Mouse (Mus musculus) limb, embryonic 11.5 days (tissue): Measurements from ENCODE around the gene Pax4. TPM values are rescaled to one million over a fixed set of nuclear protein-coding genes. Genes with fewer than 3 reads are reported as not detected.

Experiments
- ATAC-seq: fragments of 200-750 bp; cut with Nextera tagmentation; 2 replicates; pipeline ENCODE4 v1.8.0; 2017; ENCODE audit warnings: low read depth; ENCODE audit not compliant: insufficient number of reproducible peaks, low FRiP score, low TSS enrichment
- DNase-seq: peaks from one replicate; pipeline ENCODE4 v3.0.0-alpha.2; 2015; ENCODE audit warnings: low spot score
- H3K27ac ChIP-seq: fragments of 300-500 bp; sonication (generic); replicated peaks from 2 replicates; pipeline ENCODE4 v1.5.1; 2014; ENCODE audit warnings: low read depth, mild to moderate bottlenecking, low read length
- H3K27me3 ChIP-seq: fragments of 300-500 bp; sonication (generic); 2 replicates; pipeline ENCODE4 v1.6.1; 2014; ENCODE audit warnings: mild to moderate bottlenecking, low read length, mixed read lengths; ENCODE audit not compliant: control insufficient read depth, insufficient read depth
- H3K36me3 ChIP-seq: fragments of 300-500 bp; sonication (generic); 2 replicates; pipeline ENCODE4 v1.6.1; 2014; ENCODE audit warnings: mild to moderate bottlenecking, low read length, moderate library complexity, mixed read lengths; ENCODE audit not compliant: control insufficient read depth, insufficient read depth
- H3K4me1 ChIP-seq: fragments of 300-500 bp; sonication (generic); 2 replicates; pipeline ENCODE4 v1.6.1; 2014; ENCODE audit warnings: low read length, mixed read lengths; ENCODE audit not compliant: control insufficient read depth, insufficient read depth
- H3K4me2 ChIP-seq: fragments of 300-500 bp; sonication (generic); 2 replicates; pipeline ENCODE4 v1.6.1; 2014; ENCODE audit warnings: low read depth, mild to moderate bottlenecking, moderate library complexity; ENCODE audit not compliant: severe bottlenecking
- H3K4me3 ChIP-seq: fragments of 300-500 bp; sonication (generic); 2 replicates; pipeline ENCODE4 v1.5.1; 2014; ENCODE audit warnings: low read depth, low read length
- H3K9ac ChIP-seq: fragments of 300-500 bp; sonication (generic); 2 replicates; pipeline ENCODE4 v1.6.1; 2014; ENCODE audit warnings: mild to moderate bottlenecking, low read length
- H3K9me3 ChIP-seq: fragments of 300-500 bp; sonication (generic); 2 replicates; pipeline ENCODE4 v1.6.1; 2016; ENCODE audit warnings: low read length; ENCODE audit not compliant: control insufficient read depth
- WGBS: fragments of 180-500 bp; shearing (Covaris S2); extraction: QIAGEN DNeasy Blood & Tissue Kit; methylation state at CpG from one replicate; pipeline ENCODE4 v1.1.7; 2014; 5-methylcytosine and 5-hydroxymethylcytosine counted together
- polyA plus RNA-seq: library from polyadenylated mRNA; unstranded; fragments of >200 nt; fragmentation: Nextera tagmentation; extraction: Ambion mirVana; gene quantifications from 2 replicates; pipeline ENCODE4 v1.2.1, GENCODE M21; 2014

The Pax4 gene
- polyA plus RNA-seq, 1 experiment from 2014 or later = not detected

DNA sequence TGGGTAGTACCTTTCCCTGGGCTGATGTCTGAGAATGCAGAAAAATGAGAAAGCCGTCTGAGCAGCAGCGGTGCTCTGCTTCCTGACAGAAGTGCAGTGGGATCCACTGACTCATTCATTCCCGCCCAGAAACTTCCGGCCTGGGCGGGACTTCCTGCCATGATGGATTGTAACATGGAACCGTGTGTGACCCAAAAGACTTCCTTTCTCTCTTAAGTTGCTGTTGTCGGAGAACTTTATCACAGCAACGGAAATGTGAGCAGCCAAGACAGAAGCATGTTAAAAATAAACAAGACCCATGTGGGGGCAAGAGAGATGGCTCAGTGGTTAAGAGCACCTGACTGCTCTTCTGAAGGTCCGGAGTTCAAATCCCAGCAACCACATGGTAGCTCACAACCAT is 39.1 kb downstream of the Pax4 start:
- no peaks in the 10 kb centered on the region for H3K36me3 ChIP-seq
- 84% methylated on average over 9 of the region's 9 CpGs for WGBS
- no peak overlapping the region for H3K9ac ChIP-seq
- H3K27me3 ChIP-seq = no peaks in the 10 kb centered on the region
- no peak overlapping the region for H3K4me2 ChIP-seq
- ATAC-seq = no peak
- H3K4me3 ChIP-seq = no peak overlapping the region
- no peak for DNase-seq
- no peaks in the 10 kb centered on the region for H3K4me1 ChIP-seq
- no peaks in the 10 kb centered on the region for H3K9me3 ChIP-seq
- no peak overlapping the region for H3K27ac ChIP-seq

DNA sequence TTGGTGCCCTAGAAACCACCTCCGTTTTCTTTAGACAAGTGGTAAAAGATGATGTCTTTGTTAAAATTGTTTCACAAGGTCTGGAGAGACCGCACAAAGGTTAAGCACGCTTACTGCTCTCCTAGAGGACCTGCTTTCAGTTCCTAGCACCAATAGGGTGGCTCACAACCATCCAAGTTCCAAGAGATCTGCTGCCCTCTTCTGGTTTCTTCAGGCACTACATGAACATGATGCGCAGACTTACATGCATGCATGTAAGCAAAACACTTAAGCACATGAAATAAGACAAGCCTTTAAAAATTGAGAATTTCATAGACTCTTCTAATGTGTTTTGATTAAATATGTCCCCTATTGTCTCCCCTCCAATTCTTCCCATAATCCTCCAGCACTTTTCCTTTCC is 49.4 kb downstream of the Pax4 start:
- Histone ChIP-seq H3K27me3 (0 out of 2 replicates have a peak, but pooled peaks cover 9% of the 10 kb centered on the region), H3K36me3 (no peaks in the 10 kb centered on the region), H3K4me2 (no peak overlapping the region), H3K4me1 (no peaks in the 10 kb centered on the region), H3K9ac (no peak overlapping the region), H3K27ac (no peak overlapping the region), H3K9me3 (peaks cover 3% of the 10 kb centered on the region; the same call in 1 of the 2 replicates), H3K4me3 (no peak overlapping the region)
- ATAC-seq (no peak), DNase-seq (no peak)
- 88% methylated on average over 4 of the region's 4 CpGs for WGBS

DNA sequence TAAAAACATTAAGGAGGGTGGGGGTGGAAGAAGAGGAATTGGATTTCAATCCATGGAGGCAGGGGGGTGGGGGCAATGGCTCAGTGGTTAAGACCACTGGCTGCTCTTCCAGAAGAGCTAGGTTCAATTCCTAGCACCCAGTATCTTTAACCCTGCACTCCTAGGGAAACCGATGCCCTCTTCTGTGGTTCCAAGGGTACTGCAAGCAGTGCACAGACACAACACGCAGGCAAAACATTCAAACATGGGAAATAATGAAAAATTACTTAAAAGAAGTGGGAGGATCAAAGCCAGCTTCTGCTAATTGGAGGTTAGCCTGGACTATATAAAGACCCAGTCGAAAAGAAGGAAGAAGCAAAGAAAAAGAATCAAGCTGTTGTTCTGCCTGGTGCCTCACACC is 50.4 kb downstream of the Pax4 start:
- Histone ChIP-seq H3K9ac (no peak overlapping the region), H3K27me3 (0 out of 2 replicates have a peak, but pooled peaks cover 9% of the 10 kb centered on the region), H3K9me3 (peaks cover 3% of the 10 kb centered on the region; the same call in 1 of the 2 replicates), H3K36me3 (no peaks in the 10 kb centered on the region), H3K27ac (no peak overlapping the region), H3K4me2 (no peak overlapping the region), H3K4me3 (no peak overlapping the region), H3K4me1 (no peaks in the 10 kb centered on the region)
- WGBS = 88% methylated on average over 3 of the region's 3 CpGs
- ATAC-seq = no peak
- DNase-seq = no peak

DNA sequence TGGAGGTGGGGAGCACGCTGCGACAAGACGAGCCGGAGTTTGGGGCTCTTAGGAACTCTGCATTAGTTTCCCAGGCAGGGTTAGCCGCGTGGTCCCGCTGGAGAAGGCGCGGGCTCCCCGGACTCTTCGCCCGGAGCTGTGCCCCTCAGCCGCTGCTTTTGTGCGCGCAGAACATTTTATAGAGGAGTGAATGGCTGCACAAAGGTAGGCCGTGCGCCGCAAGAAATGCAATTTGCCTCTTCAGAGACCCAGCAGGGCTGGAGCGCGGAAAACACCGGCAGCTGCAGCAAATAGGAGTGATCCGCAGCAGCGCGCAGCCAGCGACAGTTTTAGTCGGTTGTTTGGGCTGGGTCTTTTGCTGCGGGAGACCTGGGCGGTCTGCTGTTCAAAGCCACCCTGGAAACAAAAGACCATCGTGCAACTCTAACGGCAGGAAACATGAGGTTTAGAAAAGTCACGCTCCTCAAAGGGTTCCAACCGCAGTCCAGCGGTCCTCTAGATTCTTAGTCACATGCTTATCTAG is 51.4 kb downstream of the Pax4 start, which contains the start of gene Zfp800:
TSS of gene Zfp800 (minus strand) at position 325 of the 523 bp plus-strand sequence.
- H3K4me1 ChIP-seq = no peaks in the 10 kb centered on the region
- peak within 1 kb of the TSS; percentile 49 for H3K9ac ChIP-seq
- H3K27me3 ChIP-seq = 0 out of 2 replicates have a peak, but pooled peaks cover 9% of the 10 kb centered on the region
- peak within 1 kb of the TSS; percentile 28 for H3K4me3 ChIP-seq
- H3K4me2 ChIP-seq = peak within 1 kb of the TSS; percentile 57
- peaks cover 3% of the 10 kb centered on the region; the same call in 1 of the 2 replicates for H3K9me3 ChIP-seq
- peak; percentile 35; the same call in 1 of the 2 replicates for ATAC-seq
- WGBS = under 1% methylated on average over 33 of the region's 33 CpGs
- DNase-seq = peak; percentile 74
- H3K36me3 ChIP-seq = no peaks in the 10 kb centered on the region
- H3K27ac ChIP-seq = no peak within 1 kb of the TSS

DNA sequence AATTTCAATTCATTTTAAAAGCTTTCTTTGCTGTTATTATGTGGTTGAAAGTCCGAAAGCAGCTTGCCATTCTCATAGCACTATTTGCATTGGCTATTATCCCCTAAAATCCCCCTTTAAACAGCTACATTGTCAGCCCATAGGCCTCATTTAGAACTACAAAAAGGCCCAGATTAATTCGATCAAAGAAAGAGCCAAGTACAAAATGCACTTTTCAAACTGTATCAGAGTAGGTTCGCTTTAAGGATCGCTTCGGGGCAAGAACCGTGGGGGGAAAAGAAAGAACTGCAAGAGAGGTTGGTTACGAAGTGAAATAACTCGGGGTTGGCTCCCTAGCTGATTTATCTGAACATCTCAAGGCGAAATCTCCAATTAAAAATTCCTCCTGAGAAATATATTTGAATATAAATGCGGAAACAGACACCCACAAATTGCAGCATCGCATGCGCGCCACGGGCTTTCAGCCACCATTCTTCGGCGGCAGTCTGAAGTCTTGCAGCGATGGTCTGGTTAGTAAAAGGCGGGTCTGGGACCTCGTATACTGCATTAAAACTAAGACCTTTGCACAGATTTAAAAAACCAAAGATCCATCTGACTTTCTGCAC is 52.2 kb downstream of the Pax4 start:
- peaks cover 3% of the 10 kb centered on the region; the same call in 1 of the 2 replicates for H3K9me3 ChIP-seq
- peak overlapping the region; percentile 28 for H3K4me3 ChIP-seq
- H3K4me1 ChIP-seq = no peaks in the 10 kb centered on the region
- peak; percentile 63 for DNase-seq
- H3K27me3 ChIP-seq = 0 out of 2 replicates have a peak, but pooled peaks cover 9% of the 10 kb centered on the region
- WGBS = 2% methylated on average over 19 of the region's 19 CpGs
- H3K27ac ChIP-seq = no peak overlapping the region
- no peak overlapping the region for H3K9ac ChIP-seq
- no peak for ATAC-seq
- H3K4me2 ChIP-seq = peak overlapping the region; percentile 57
- no peaks in the 10 kb centered on the region for H3K36me3 ChIP-seq

DNA sequence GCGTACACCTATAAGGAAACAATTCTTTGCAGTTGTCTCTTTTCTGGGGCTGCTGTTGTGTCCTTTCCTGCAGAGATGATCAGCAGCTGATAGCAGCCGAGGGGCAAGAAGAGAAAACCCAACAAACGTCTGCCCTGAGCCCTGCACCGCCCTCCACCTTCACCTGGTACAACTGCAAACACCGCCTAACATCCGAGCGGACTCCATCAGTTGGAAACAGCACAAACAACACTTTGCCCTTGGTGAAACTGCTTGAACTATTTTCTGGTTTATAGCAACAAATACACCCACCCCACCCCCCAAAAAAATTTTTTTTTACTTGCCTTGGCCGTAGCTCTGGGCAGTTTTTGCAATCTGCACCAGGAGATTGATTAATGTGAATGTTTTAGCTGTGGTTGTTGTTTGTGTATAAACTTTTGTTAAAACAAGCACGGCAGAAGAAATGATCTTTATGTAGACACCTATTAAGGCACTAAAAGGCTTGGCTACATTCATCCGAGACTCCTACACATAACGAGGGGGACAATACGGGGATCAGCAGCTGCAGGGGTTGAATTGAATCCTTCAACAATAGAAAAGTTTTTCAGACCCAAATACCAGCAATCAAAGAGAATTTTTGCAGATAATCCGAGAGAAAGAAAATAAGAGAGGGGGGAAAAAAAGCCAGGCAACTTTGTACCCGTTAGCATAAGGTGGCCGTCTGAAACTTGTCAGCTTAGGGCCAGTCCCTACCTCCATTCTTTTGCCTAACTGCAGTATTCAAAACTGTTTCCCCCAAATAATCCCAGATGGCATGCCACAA is 52.9 kb downstream of the Pax4 start:
- H3K4me3 ChIP-seq = no peak overlapping the region; the same call in 1 of the 2 replicates
- no peak overlapping the region for H3K27ac ChIP-seq
- H3K9me3 ChIP-seq = peaks cover 3% of the 10 kb centered on the region; the same call in 1 of the 2 replicates
- DNase-seq (peak; percentile 23), ATAC-seq (no peak)
- H3K36me3 ChIP-seq = no peaks in the 10 kb centered on the region
- no peak overlapping the region for H3K9ac ChIP-seq
- H3K4me1 ChIP-seq = no peaks in the 10 kb centered on the region
- 26% methylated on average over 15 of the region's 15 CpGs for WGBS
- 0 out of 2 replicates have a peak, but pooled peaks cover 9% of the 10 kb centered on the region for H3K27me3 ChIP-seq
- H3K4me2 ChIP-seq = peak overlapping the region; percentile 57

Other genes with a start within 250 kb of the Pax4 start
- 12.5 and 14.6 TPM in 2 replicates for gene Zfp800, start 51.3 kb downstream of the Pax4 start, polyA plus RNA-seq
- gene Arf5, start 25.8 kb downstream of the Pax4 start, polyA plus RNA-seq = 302 and 320 TPM in 2 replicates
- gene Fscn3, start 21.6 kb downstream of the Pax4 start, polyA plus RNA-seq = not detected in 2 replicates
- gene Gcc1, start 21.0 kb downstream of the Pax4 start, polyA plus RNA-seq = 7.3 and 8.0 TPM in 2 replicates
- 120 and 124 TPM in 2 replicates for gene Snd1, start 25.8 kb upstream of the Pax4 start, polyA plus RNA-seq